Mouse (Mus musculus): ENCODE measurements around the gene Zfand3.

DNA sequence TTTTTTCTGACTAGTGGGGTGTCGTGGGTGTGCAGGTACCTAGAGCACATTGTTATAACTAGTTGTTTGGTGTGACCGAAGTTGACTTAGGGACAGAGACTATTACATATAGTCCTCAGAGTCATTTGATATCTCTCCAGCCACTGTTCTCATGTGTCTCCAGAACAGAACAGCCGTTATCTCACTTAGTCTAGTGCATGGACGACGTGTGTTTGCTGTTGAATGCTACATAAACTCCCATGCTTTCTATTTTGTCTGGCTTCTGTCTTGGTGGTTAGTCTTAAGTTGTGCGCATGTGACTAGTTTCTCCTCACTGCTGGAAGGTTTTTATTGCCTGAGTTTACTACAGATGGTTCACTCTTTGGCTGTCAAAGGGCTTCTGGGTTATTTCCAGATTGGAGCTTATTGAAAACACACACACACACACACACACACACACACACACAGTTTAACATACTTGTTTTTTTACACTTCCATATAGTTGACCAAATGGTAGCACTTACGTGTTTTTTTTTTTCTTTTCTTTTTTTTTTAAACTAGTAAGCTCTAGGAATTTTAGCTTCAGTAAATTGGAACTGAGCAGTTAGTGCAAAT, 25.2 kb downstream of the Zfand3 start:
- no peak for TF ChIP-seq POLR2A (IDR thresholded peaks at IDR 0.05; ENCODE audit: borderline replicate concordance, insufficient read depth, low read length)
- no peak for TF ChIP-seq CTCF (IDR thresholded peaks at IDR 0.05; ENCODE audit: borderline replicate concordance, insufficient read depth, low read depth, low read length)

Data from cerebellum, adult 2 months (tissue).